In genomic region chr11:77737289-77737688, GRCm38 (mm10) we compare ENCODE assay signal across 9 mouse cellular contexts. TPM values are rescaled to one million over a fixed set of nuclear protein-coding genes. Genes with fewer than 3 reads are reported as not detected.
DNase-seq lines count a peak whose midpoint lies in the region; ATAC-seq and TF ChIP-seq lines count a peak whose summit lies in the region.
"Had no signal": no experiment of that assay in that cellular context is flagged by ENCODE, and none has a peak within 500 bp of the region (broad histone marks: within the 10 kb centered on the region; RNA-seq: fewer than 3 reads in every experiment).

No protein-coding gene starts in this region.

- TF ChIP-seq CTCF in layer of hippocampus, adult 2 months (conservative IDR thresholded peaks at IDR 0.05) = peak; percentile 94

- no peak overlapping the region for H3K4me3 ChIP-seq in layer of hippocampus, adult 2 months

- no peak for ATAC-seq in inflammation-experienced regulatory T-cells, adult 6 months

- DNase-seq in CD4-positive, CD25-positive, alpha-beta regulatory T cell, adult 2 months (ENCODE audit: low read depth, low spot score) = peak; percentile 81
- DNase-seq in Muller cell, postnatal 12 days (ENCODE audit: inconsistent ontology term) = peak; percentile 69
- DNase-seq in cerebellum, adult 8-10 months = peak; percentile 89
- peak; percentile 71 to 78 for DNase-seq in gastrocnemius, adult 8-10 months (ENCODE audit: low spot score in 2 of 2)
- peak; percentile 74 to 90 for DNase-seq in layer of hippocampus, adult 2 months (ENCODE audit: low spot score in 2 of 2)
- DNase-seq in lung, postnatal 14 days = peak; percentile 93
- DNase-seq in spleen, adult 12 weeks (ENCODE audit: low spot score) = peak; percentile 56

- H3K27ac ChIP-seq in layer of hippocampus, adult 2 months = no peak overlapping the region
- H3K27ac ChIP-seq: macrophage had no signal

RNA-seq across cellular contexts. Expression of gene Cryba1, which starts 12.2 kb away (rescaled TPM):
- not detected for total RNA-seq in gastrocnemius, adult 8-10 months (2022)
- not detected for total RNA-seq in layer of hippocampus, adult 2 months (2021)
- under 1 TPM in 2 of 3 experiments, not detected in 1; 0.38 to 0.40 TPM for polyA plus RNA-seq in inflammation-experienced regulatory T-cells, adult 6 months (2017; shearing (Covaris generic))
- polyA plus RNA-seq: macrophage had no signal

RNA-seq across cellular contexts. Expression of gene Myo18a, which starts 25.8 kb away (rescaled TPM):
- total RNA-seq in gastrocnemius, adult 8-10 months (2022) = 100 to 1,000 TPM; 309 to 400 (median 330) TPM
- total RNA-seq in layer of hippocampus, adult 2 months (2021) = 100 to 1,000 TPM; 137 to 156 TPM
- 10 to 100 TPM; 23.8 to 27.3 (median 25.1) TPM for polyA plus RNA-seq in inflammation-experienced regulatory T-cells, adult 6 months (2017; shearing (Covaris generic))

RNA-seq across cellular contexts. Expression of gene Gm10277, which starts 50.3 kb away (rescaled TPM):
- not detected for total RNA-seq in gastrocnemius, adult 8-10 months (2022)
- total RNA-seq in layer of hippocampus, adult 2 months (2021) = not detected
- polyA plus RNA-seq in inflammation-experienced regulatory T-cells, adult 6 months (2017; shearing (Covaris generic)) = under 1 TPM in 2 of 3 experiments, not detected in 1; 0.15 to 0.58 TPM
- polyA plus RNA-seq: macrophage had no signal

RNA-seq across cellular contexts. Expression of gene Nufip2, which starts 51.3 kb away (rescaled TPM):
- total RNA-seq in gastrocnemius, adult 8-10 months (2022) = 10 to 100 TPM; 31.0 to 38.3 (median 33.6) TPM
- total RNA-seq in layer of hippocampus, adult 2 months (2021) = 10 to 100 TPM; 68.4 to 83.7 TPM
- polyA plus RNA-seq in inflammation-experienced regulatory T-cells, adult 6 months (2017; shearing (Covaris generic)) = 10 to 100 TPM; 15.6 to 23.4 (median 16.5) TPM
